Mouse (Mus musculus) embryo, embryonic 10.5 days (tissue): Measurements from ENCODE around the gene Abhd17a.
"Not testable (repeated sequence)": the region's sequence is repeated elsewhere in the genome, so short reads cannot be mapped to it uniquely, and the experiment has no call there.

Experiments
- DNase-seq: peaks from one replicate; pipeline ENCODE4 v3.0.0-alpha.2; 2015; ENCODE audit warnings: low spot score

Gene Abhd17a

GRCm38 (mm10) chr10:80608435-80608834, 18.3 kb upstream of the Abhd17a start:
- DNase-seq, result no peak

GRCm38 (mm10) chr10:80606737-80607350, 16.7 kb upstream of the Abhd17a start:
- DNase-seq, result no peak

GRCm38 (mm10) chr10:80606306-80606705, 16.2 kb upstream of the Abhd17a start:
- no peak for DNase-seq

GRCm38 (mm10) chr10:80605721-80606120, 15.6 kb upstream of the Abhd17a start, which contains the start of gene Gm49322:
TSS of gene Gm49322 (plus strand) at chr10:80606021.
- DNase-seq, result not testable (repeated sequence)

- DNase-seq, result no peak
Observed at GRCm38 (mm10) chr10:80604988-80605387, 14.8 kb upstream of the Abhd17a start.

GRCm38 (mm10) chr10:80604001-80604509, 13.9 kb upstream of the Abhd17a start:
- DNase-seq, result no peak

- DNase-seq, result no peak
Observed at GRCm38 (mm10) chr10:80603364-80603763, 13.2 kb upstream of the Abhd17a start.

- DNase-seq, result peak; percentile 97
Observed at GRCm38 (mm10) chr10:80602698-80603325, 12.7 kb upstream of the Abhd17a start, which contains the start of the genes Scamp4 and Adat3. TSS of gene Scamp4 (plus strand) at chr10:80602872. TSS of gene Adat3 (plus strand) at chr10:80602880.

GRCm38 (mm10) chr10:80596318-80596717, 6.2 kb upstream of the Abhd17a start:
- no peak for DNase-seq

GRCm38 (mm10) chr10:80589127-80589878, 838 bp downstream of the Abhd17a start:
- no peak for DNase-seq

GRCm38 (mm10) chr10:80587305-80587657, 2.9 kb downstream of the Abhd17a start:
- DNase-seq, result peak; percentile 27

GRCm38 (mm10) chr10:80586407-80587304, 3.5 kb downstream of the Abhd17a start:
- DNase-seq, result no peak

GRCm38 (mm10) chr10:80585581-80585980, 4.6 kb downstream of the Abhd17a start:
- DNase-seq, result no peak

- DNase-seq, result no peak
Observed at GRCm38 (mm10) chr10:80584642-80585552, 5.2 kb downstream of the Abhd17a start.

GRCm38 (mm10) chr10:80584045-80584488, 6.1 kb downstream of the Abhd17a start:
- no peak for DNase-seq

GRCm38 (mm10) chr10:80583047-80583446, 7.1 kb downstream of the Abhd17a start:
- DNase-seq, result no peak

GRCm38 (mm10) chr10:80578911-80579310, 11.2 kb downstream of the Abhd17a start:
- DNase-seq, result peak; percentile 76

GRCm38 (mm10) chr10:80578131-80578750, 11.9 kb downstream of the Abhd17a start:
- peak; percentile 89 for DNase-seq

GRCm38 (mm10) chr10:80577195-80578130, 12.7 kb downstream of the Abhd17a start, which contains the start of gene Klf16:
TSS of gene Klf16 (minus strand) at chr10:80577321.
- peak; percentile 95 for DNase-seq
